Mouse (Mus musculus) lung, embryonic 16.5 days (tissue): ENCODE data around the gene Adipor1. TPM values are rescaled to one million over a fixed set of nuclear protein-coding genes. Genes with fewer than 3 reads are reported as not detected.

ENCODE experiments used
- ATAC-seq: fragments of 200-750 bp; cut with Nextera tagmentation; 2 replicates; pipeline ENCODE4 v1.8.0; 2017; ENCODE audit warnings: low read depth, mild to moderate bottlenecking, moderate library complexity
- H3K27ac ChIP-seq: fragments of 300-500 bp; sonication (generic); 2 replicates; pipeline ENCODE4 v1.5.1; 2014; ENCODE audit warnings: mild to moderate bottlenecking, control low read depth, low read length
- H3K27me3 ChIP-seq: fragments of 300-500 bp; sonication (generic); 2 replicates; pipeline ENCODE4 v1.6.1; 2014; ENCODE audit warnings: low read depth, low read length, mixed read lengths; ENCODE audit not compliant: control insufficient read depth, insufficient read depth
- H3K36me3 ChIP-seq: fragments of 300-500 bp; sonication (generic); 2 replicates; pipeline ENCODE4 v1.6.1; 2014; ENCODE audit warnings: low read length; ENCODE audit not compliant: control insufficient read depth, insufficient read depth
- H3K4me1 ChIP-seq: fragments of 300-500 bp; sonication (generic); replicated peaks from 2 replicates; pipeline ENCODE4 v1.6.1; 2014; ENCODE audit warnings: low read length, mixed read lengths; ENCODE audit not compliant: control insufficient read depth, insufficient read depth
- H3K4me2 ChIP-seq: fragments of 300-500 bp; sonication (generic); 2 replicates; pipeline ENCODE4 v1.6.1; 2014; ENCODE audit warnings: low read depth, low read length, control low read depth
- H3K4me3 ChIP-seq: fragments of 300-500 bp; sonication (generic); 2 replicates; pipeline ENCODE4 v1.5.1; 2014; ENCODE audit warnings: mild to moderate bottlenecking, low read length, control low read depth
- H3K9ac ChIP-seq: fragments of 300-500 bp; sonication (generic); 2 replicates; pipeline ENCODE4 v1.6.1; 2014; ENCODE audit warnings: low read length, control low read depth
- H3K9me3 ChIP-seq: fragments of 300-500 bp; sonication (generic); 2 replicates; pipeline ENCODE4 v1.6.1; 2016; ENCODE audit warnings: low read length; ENCODE audit not compliant: control insufficient read depth
- WGBS: fragments of 180-500 bp; shearing (Covaris S2); extraction: QIAGEN DNeasy Blood & Tissue Kit; methylation state at CpG from one replicate; pipeline ENCODE4 v1.1.7; 2014; 5-methylcytosine and 5-hydroxymethylcytosine counted together
- polyA plus RNA-seq: library from polyadenylated mRNA; unstranded; fragments of >200 nt; fragmentation: Nextera tagmentation; extraction: Ambion mirVana; gene quantifications from 2 replicates; pipeline ENCODE4 v1.2.1, GENCODE M21; 2015

Gene Adipor1
- polyA plus RNA-seq, 1 experiment from 2014 or later: 95.5 TPM

DNA sequence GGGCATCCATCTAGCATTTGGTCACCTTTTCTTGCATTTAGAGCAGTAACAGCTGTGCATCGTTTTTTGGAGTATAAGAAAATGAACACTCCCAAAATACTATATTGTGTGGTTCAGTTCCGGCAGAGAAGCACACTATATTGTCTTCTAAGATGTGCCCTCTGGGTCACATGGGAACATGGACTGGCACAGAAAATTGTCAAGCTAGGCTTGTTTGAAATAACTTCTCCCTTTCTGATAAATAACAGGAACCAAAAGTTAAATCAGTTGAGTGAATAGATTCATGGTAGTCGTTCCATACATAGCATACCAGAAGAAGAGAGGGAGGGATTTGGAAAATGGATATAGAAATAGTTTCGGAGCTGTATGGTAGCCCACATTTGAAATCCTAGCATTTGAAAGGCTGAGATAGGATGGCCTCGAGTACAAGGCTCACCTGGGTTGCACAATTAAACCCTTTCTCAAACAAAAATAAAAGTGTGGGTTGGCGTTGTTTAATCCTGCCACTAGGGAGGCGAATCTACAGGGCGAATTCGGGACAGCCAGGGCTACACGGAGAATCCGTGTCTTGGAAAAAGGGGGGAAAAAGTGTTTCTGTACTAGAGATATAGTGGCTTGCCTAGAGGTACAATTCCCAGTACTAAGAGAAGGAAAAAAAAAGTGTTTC, 544 bp upstream of the Adipor1 start:
- Histone ChIP-seq H3K4me3 (peak overlapping the region; percentile 84), H3K9ac (peak overlapping the region; percentile 53), H3K27me3 (no peaks in the 10 kb centered on the region), H3K36me3 (peaks cover 8% of the 10 kb centered on the region), H3K4me1 (peaks cover 31% of the 10 kb centered on the region), H3K9me3 (no peaks in the 10 kb centered on the region), H3K27ac (peak overlapping the region; percentile 97), H3K4me2 (peak overlapping the region; percentile 74)
- ATAC-seq: peak; percentile 21
- 13% methylated on average over 11 of the region's 11 CpGs for WGBS

DNA sequence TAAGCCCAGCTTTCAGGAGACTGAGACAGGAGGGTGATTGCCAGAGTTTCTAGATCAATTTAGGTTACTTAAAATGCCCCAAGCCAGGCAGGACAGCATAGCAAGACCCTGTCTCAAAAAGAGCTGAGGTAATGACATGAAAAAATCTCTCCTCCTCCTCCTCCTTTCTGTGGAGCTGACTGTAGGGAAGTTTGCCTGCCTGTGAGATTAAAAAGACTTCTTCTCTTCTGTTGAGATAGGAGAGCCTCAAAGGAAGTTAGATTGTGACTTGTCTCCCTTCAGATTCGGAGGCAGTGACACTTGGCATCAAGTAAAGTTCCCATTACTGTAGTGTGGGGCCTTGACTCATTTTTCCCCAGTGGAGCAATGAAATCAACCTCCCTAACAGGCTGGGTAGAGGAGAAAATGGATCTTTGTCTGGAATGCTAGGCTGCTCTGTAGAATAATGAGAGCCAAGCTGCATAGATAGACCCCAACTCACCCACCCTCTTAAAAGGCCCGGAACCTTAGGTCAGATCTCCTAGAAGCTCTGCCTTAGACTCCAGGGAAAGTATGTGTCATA, 3.3 kb downstream of the Adipor1 start:
- Histone ChIP-seq H3K4me2 (no peak overlapping the region), H3K9me3 (no peaks in the 10 kb centered on the region), H3K27me3 (no peaks in the 10 kb centered on the region), H3K27ac (no peak overlapping the region; the same call in 1 of the 2 replicates), H3K9ac (no peak overlapping the region), H3K4me3 (no peak overlapping the region), H3K36me3 (peaks cover 4% of the 10 kb centered on the region), H3K4me1 (peaks cover 39% of the 10 kb centered on the region)
- WGBS: 67% methylated on average over 2 of the region's 2 CpGs
- ATAC-seq: no peak

DNA sequence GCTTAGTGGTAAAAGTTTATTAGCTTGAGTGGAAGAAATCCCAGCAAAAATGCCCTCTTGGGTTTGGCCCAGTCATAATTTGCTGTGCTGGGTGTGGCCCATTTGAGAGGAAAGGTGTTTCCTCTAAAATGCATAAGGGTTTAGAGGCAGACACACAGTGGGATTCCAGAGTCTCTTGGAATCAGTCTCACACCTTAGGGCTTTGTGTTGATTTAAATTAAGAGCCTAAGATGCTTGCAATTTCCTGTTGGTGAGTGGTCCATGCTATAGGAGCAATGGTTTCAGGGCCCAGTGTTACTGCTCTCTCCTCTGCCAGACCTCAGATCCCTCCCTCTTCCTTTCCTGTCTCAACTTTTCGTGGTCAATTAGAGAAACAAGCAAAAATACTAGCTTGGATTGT, 4.0 kb downstream of the Adipor1 start:
- H3K36me3 ChIP-seq: peaks cover 4% of the 10 kb centered on the region
- no peak overlapping the region for H3K4me3 ChIP-seq
- H3K4me2 ChIP-seq: no peak overlapping the region
- H3K9me3 ChIP-seq: no peaks in the 10 kb centered on the region
- 36% methylated on average over 1 of the region's 1 CpGs for WGBS
- no peaks in the 10 kb centered on the region for H3K27me3 ChIP-seq
- H3K9ac ChIP-seq: no peak overlapping the region
- no peak for ATAC-seq
- peaks cover 37% of the 10 kb centered on the region for H3K4me1 ChIP-seq
- no peak overlapping the region for H3K27ac ChIP-seq

DNA sequence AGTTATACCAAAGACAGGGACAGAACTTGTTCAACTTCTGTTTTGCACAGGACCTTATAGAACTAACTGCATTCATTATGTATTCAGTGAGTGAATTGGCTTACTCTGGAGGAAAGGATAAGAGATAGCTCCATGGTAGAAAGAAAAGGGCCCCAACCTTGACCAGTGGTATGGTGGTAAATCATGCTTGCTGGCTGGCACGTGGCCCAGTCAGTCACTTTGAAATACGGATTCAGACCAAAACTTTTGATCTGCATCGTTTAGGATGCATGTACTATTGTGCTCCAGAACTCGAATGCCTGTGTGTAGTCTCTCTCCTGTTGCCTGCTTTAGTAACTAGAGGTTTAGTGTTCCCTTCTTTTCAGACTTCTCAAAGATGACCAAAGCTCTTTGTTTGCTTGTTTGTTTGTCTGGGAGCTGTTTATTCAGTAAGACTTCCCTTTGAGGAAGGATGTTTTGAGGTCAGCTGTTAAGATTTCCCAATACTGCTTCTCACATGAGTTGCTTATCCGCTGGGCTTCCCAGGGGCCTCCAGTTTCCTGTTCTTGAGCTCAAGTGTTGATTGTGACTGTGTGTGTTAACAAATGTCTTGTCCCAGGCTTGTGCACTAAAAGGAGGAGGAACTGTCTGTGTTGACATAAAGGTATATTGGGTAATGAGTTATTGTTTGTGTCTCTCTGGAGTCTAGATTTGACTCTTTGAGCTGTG, 4.7 kb downstream of the Adipor1 start:
- H3K9ac ChIP-seq: no peak overlapping the region
- WGBS: 24% methylated on average over 5 of the region's 5 CpGs
- H3K4me2 ChIP-seq: no peak overlapping the region
- H3K27ac ChIP-seq: peak overlapping the region; percentile 26; the same call in 1 of the 2 replicates
- ATAC-seq: no peak
- H3K4me1 ChIP-seq: peaks cover 30% of the 10 kb centered on the region
- no peaks in the 10 kb centered on the region for H3K27me3 ChIP-seq
- H3K36me3 ChIP-seq: peaks cover 11% of the 10 kb centered on the region
- H3K9me3 ChIP-seq: no peaks in the 10 kb centered on the region
- no peak overlapping the region for H3K4me3 ChIP-seq

DNA sequence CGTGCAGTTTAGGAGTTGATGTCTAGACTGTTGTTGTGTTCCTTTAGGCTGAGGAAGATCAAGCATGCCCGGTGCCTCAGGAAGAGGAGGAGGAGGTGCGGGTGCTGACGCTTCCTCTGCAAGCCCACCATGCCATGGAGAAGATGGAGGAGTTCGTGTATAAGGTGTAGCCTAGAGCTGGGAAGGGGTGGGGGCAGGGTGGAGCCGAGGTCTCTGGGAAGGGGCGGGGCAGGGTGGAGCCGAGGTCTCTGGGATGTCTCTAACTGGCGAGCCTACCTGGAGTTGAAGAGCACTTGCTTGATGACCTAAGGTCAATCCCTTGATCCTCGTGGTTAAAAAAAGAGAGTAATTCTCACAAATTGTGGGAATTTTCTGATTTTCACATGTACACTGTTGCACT, 8.7 kb downstream of the Adipor1 start:
- H3K9me3 ChIP-seq: no peaks in the 10 kb centered on the region
- no peak for ATAC-seq
- H3K4me2 ChIP-seq: no peak overlapping the region
- no peak overlapping the region for H3K4me3 ChIP-seq
- no peak overlapping the region for H3K27ac ChIP-seq
- WGBS: 63% methylated on average over 10 of the region's 10 CpGs
- peaks cover 41% of the 10 kb centered on the region for H3K36me3 ChIP-seq
- H3K9ac ChIP-seq: no peak overlapping the region
- peaks cover 15% of the 10 kb centered on the region for H3K4me1 ChIP-seq
- H3K27me3 ChIP-seq: no peaks in the 10 kb centered on the region

DNA sequence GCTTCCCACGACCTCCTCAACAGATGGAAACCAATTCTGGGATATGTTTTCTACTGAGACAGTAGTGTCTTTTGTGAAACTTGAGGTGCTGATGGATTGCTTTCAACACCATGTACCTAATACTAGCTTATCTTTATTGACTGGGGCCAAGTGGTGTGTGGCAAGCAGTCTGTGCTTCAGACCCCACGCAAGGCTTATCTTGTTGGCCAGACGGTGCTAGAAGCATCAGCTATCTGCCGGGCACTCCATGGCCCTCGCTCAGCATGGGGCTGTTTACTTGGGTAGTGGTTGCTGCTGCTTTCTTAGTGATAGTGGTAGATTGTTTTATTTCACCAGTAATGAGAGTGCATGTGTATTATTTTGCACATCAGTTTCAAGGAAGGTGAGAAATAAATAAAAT, 11.1 kb downstream of the Adipor1 start:
- no peak overlapping the region for H3K4me3 ChIP-seq
- H3K36me3 ChIP-seq: peaks cover 56% of the 10 kb centered on the region
- ATAC-seq: no peak
- no peaks in the 10 kb centered on the region for H3K9me3 ChIP-seq
- H3K4me2 ChIP-seq: no peak overlapping the region
- H3K4me1 ChIP-seq: no peaks in the 10 kb centered on the region
- H3K27ac ChIP-seq: no peak overlapping the region
- 54% methylated on average over 5 of the region's 5 CpGs for WGBS
- H3K27me3 ChIP-seq: no peaks in the 10 kb centered on the region
- no peak overlapping the region for H3K9ac ChIP-seq

DNA sequence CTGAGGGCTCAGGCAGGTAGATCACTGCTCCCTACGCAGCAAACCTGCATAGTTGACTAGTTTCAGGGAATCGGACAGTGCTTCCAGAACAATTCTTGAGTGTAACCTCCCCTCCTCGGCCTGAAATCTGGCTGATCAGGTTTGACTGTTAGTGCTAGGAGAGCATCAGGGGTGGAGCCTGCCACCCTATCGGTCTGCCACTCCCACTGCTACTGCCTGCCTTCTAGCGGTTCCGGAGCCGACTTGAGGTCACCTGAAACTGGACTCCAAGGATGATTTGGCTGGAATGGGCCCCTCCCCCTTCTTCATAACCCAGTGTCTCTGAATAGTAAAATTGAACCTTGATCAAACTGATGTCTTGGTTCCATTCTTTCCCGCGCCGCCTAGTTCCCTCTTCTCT, 17.8 kb downstream of the Adipor1 start:
- WGBS: 69% methylated on average over 10 of the region's 10 CpGs
- ATAC-seq: no peak
- no peak overlapping the region for H3K9ac ChIP-seq
- peaks cover 35% of the 10 kb centered on the region for H3K36me3 ChIP-seq
- no peak overlapping the region for H3K4me3 ChIP-seq
- H3K4me2 ChIP-seq: no peak overlapping the region
- no peaks in the 10 kb centered on the region for H3K27me3 ChIP-seq
- H3K4me1 ChIP-seq: no peaks in the 10 kb centered on the region
- H3K9me3 ChIP-seq: no peaks in the 10 kb centered on the region
- no peak overlapping the region for H3K27ac ChIP-seq

DNA sequence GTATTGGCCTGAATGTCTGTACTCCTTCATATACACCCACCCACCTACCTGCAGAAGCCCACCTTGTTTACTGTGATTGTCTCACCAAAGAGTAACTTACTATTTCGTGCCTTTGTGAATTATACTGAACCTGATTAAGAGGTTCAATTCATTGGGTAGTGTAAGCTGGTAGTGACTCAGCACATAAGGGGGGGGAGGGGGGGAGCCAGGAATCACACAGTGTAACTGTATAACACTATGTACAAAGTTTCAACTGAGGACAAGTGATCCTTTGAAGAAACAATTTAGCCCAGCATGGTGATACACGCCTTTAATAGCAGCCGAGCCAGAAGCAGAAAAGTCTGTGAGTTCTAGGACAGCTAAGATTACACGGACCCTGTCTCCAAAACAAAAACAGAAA, 18.3 kb downstream of the Adipor1 start:
- Histone ChIP-seq H3K36me3 (peaks cover 32% of the 10 kb centered on the region), H3K4me1 (no peaks in the 10 kb centered on the region), H3K4me2 (no peak overlapping the region), H3K27me3 (no peaks in the 10 kb centered on the region), H3K9ac (no peak overlapping the region), H3K4me3 (no peak overlapping the region), H3K27ac (no peak overlapping the region), H3K9me3 (no peaks in the 10 kb centered on the region)
- WGBS: 92% methylated on average over 4 of the region's 4 CpGs
- ATAC-seq: no peak

DNA sequence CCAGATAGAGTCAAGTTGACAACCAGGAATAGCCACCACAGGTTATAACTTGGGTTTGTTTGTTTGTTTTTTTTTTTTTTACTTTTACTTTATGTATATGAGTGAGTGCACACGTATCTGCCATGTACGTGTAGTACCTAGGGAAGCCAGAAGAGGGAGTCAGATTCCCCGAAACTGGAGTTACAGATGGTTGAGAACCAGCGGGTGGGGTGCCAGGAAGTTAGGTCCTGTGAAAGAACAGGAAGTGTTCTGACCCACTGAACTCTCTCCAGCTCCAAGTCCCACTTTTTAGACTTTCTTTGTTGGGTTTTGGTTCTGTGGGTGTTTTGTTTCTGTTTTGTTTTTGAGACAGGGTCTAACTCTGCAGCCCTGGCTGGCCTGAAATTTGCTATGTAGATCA, 20.2 kb downstream of the Adipor1 start:
- ATAC-seq: no peak
- H3K9me3 ChIP-seq: no peaks in the 10 kb centered on the region
- H3K4me1 ChIP-seq: no peaks in the 10 kb centered on the region
- no peak overlapping the region for H3K4me3 ChIP-seq
- no peak overlapping the region for H3K4me2 ChIP-seq
- H3K9ac ChIP-seq: no peak overlapping the region
- no peak overlapping the region for H3K27ac ChIP-seq
- H3K36me3 ChIP-seq: peaks cover 23% of the 10 kb centered on the region
- H3K27me3 ChIP-seq: no peaks in the 10 kb centered on the region
- 22% methylated on average over 4 of the region's 4 CpGs for WGBS
